Mouse (Mus musculus): ENCODE measurements around the gene Lin37. TPM values are rescaled to one million over a fixed set of nuclear protein-coding genes. Genes with fewer than 3 reads are reported as not detected.
A peak's percentile ranks its signal among the peaks of the same experiment; 100 is the strongest.

Gene Lin37
- polyA plus RNA-seq, 1 experiment from 2014 or later, result 38.5 TPM

DNA sequence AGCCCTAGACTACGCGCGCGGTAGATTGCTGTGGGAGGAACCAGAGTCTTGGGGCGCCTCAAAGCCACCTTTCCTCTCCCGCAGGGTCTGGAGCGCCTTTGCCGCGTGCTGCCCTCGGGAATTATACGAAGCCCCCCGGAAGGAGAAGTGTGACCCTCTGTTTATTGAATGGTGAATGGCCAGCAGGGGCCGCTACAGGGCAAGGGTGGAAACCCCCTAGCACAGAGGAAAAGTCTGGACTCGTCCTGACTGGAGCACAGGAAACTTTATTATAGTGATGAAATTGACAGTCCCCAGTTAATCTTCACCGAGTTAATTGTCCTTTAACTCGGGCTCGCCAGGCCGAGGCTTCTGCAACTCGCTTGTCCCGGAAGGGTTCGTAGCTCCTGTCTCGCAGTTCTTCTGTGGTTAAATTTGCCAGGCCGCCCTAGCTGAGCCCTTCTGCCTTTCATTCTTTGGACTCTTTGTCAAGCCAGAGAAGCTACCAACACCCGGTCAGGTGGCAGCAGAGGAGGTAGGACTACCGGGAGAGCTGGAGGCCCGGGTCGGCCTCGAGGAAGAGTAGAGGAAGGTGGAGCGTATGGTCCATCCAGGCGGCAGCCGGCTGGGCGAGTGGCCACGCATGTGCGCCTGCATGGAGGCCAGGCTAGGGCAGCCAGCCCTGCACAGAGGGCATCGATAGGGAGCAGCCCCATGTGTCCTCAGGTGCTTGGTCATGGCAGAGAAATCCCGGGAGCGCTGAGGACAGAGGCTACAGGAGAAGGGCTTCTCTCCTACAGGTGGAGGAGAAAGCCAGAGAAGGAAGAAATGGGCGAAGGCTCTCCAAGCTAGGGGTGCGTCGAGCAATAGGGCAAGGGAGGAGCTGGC, 30.0 kb upstream of the Lin37 start:
- Histone ChIP-seq H3K4me1 (replicated peaks; ENCODE audit: control insufficient read depth, insufficient read depth, low read length) (peaks cover 14% of the 10 kb centered on the region), H3K27ac (ENCODE audit: low read depth) (peak overlapping the region; percentile 83), H3K9me3 (ENCODE audit: control insufficient read depth, low read length) (no peaks in the 10 kb centered on the region), H3K36me3 (ENCODE audit: control insufficient read depth, insufficient read depth, low read length) (peaks cover 22% of the 10 kb centered on the region), H3K4me3 (ENCODE audit: low read depth, low read length) (peak overlapping the region; percentile 60), H3K27me3 (replicated peaks; ENCODE audit: control insufficient read depth, insufficient read depth, low read length) (no peaks in the 10 kb centered on the region), H3K4me2 (ENCODE audit: low read length) (peak overlapping the region; percentile 67), H3K9ac (ENCODE audit: low read length) (peak overlapping the region; percentile 49)
- ATAC-seq (replicated peaks; ENCODE audit: low FRiP score, low TSS enrichment, low read depth) (peak; percentile 79), DNase-seq (ENCODE audit: low spot score) (no peak)
- WGBS, result 24% methylated on average over 40 of the region's 40 CpGs

- Histone ChIP-seq H3K9ac (ENCODE audit: low read length) (peak within 1 kb of the TSS; percentile 95), H3K27ac (ENCODE audit: low read depth) (peak within 1 kb of the TSS; percentile 83), H3K4me1 (replicated peaks; ENCODE audit: control insufficient read depth, insufficient read depth, low read length) (peaks cover 14% of the 10 kb centered on the region), H3K9me3 (ENCODE audit: control insufficient read depth, low read length) (no peaks in the 10 kb centered on the region), H3K36me3 (ENCODE audit: control insufficient read depth, insufficient read depth, low read length) (peaks cover 30% of the 10 kb centered on the region), H3K4me2 (ENCODE audit: low read length) (peak within 1 kb of the TSS; percentile 88), H3K4me3 (ENCODE audit: low read depth, low read length) (peak within 1 kb of the TSS; percentile 60), H3K27me3 (replicated peaks; ENCODE audit: control insufficient read depth, insufficient read depth, low read length) (no peaks in the 10 kb centered on the region)
- ATAC-seq (replicated peaks; ENCODE audit: low FRiP score, low TSS enrichment, low read depth) (peak; percentile 95), DNase-seq (ENCODE audit: low spot score) (peak; percentile 97)
- WGBS, result under 1% methylated on average over 59 of the region's 68 CpGs
Measured at GRCm38 (mm10) chr7:30588676-30589434, 29.2 kb upstream of the Lin37 start, which contains the start of gene Kmt2b. Gene Kmt2b (minus strand): TSS chr7:30588726.

GRCm38 (mm10) chr7:30587842-30588667, 28.4 kb upstream of the Lin37 start:
- Histone ChIP-seq H3K4me1 (replicated peaks; ENCODE audit: control insufficient read depth, insufficient read depth, low read length) (peaks cover 14% of the 10 kb centered on the region), H3K4me2 (ENCODE audit: low read length) (peak overlapping the region; percentile 88), H3K27ac (ENCODE audit: low read depth) (peak overlapping the region; percentile 83), H3K4me3 (ENCODE audit: low read depth, low read length) (peak overlapping the region; percentile 60), H3K9ac (ENCODE audit: low read length) (peak overlapping the region; percentile 95), H3K27me3 (replicated peaks; ENCODE audit: control insufficient read depth, insufficient read depth, low read length) (no peaks in the 10 kb centered on the region), H3K36me3 (ENCODE audit: control insufficient read depth, insufficient read depth, low read length) (peaks cover 38% of the 10 kb centered on the region), H3K9me3 (ENCODE audit: control insufficient read depth, low read length) (no peaks in the 10 kb centered on the region)
- peak; percentile 33; the same call in 1 of the 2 replicates for ATAC-seq (replicated peaks; ENCODE audit: low FRiP score, low TSS enrichment, low read depth)
- DNase-seq (ENCODE audit: low spot score), result peak; percentile 83
- under 1% methylated on average over 56 of the region's 67 CpGs for WGBS

DNA sequence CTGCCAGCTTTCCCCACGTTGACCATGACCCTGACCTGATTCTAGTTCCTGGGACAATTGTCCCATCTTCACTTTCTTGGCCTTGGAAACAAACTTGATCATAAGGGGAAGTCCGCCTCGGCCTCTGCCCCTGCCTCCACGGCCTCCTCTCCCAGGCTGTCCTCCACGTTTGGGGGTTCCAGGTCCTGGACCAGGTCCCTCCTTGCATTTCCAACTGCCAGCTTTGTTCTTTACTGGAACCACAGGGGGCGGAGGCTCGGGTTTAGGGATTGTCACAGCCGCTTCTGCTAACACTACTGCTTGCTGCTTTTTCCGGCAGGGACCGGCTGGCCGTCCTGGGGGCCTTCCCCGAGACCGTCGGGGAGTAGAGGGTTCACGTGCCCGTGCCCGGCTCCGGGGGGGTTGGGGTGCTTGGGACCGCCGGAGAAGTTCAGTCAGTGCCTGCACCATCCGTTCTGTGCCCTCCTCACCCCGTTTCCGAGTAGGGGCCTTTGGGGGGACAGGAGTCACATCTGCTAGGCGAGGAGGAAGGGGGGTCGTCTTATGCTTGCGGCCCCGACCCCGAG, 26.9 kb upstream of the Lin37 start:
- no peak overlapping the region for H3K4me3 ChIP-seq (ENCODE audit: low read depth, low read length)

GRCm38 (mm10) chr7:30585170-30585569, 25.5 kb upstream of the Lin37 start:
- ATAC-seq (replicated peaks; ENCODE audit: low FRiP score, low TSS enrichment, low read depth) (no peak), DNase-seq (ENCODE audit: low spot score) (no peak)
- 92% methylated on average over 7 of the region's 7 CpGs for WGBS
- H3K9ac ChIP-seq (ENCODE audit: low read length), result no peak overlapping the region
- no peaks in the 10 kb centered on the region for H3K27me3 ChIP-seq (replicated peaks; ENCODE audit: control insufficient read depth, insufficient read depth, low read length)
- peaks cover 14% of the 10 kb centered on the region for H3K4me1 ChIP-seq (replicated peaks; ENCODE audit: control insufficient read depth, insufficient read depth, low read length)
- no peak overlapping the region for H3K4me2 ChIP-seq (ENCODE audit: low read length)
- no peak overlapping the region for H3K4me3 ChIP-seq (ENCODE audit: low read depth, low read length)
- H3K36me3 ChIP-seq (ENCODE audit: control insufficient read depth, insufficient read depth, low read length), result peaks cover 67% of the 10 kb centered on the region
- H3K27ac ChIP-seq (ENCODE audit: low read depth), result no peak overlapping the region
- no peaks in the 10 kb centered on the region for H3K9me3 ChIP-seq (ENCODE audit: control insufficient read depth, low read length)

More for the DNA sequence above, 26.9 kb upstream of the Lin37 start:
- DNase-seq (ENCODE audit: low spot score), result no peak
- H3K27me3 ChIP-seq (replicated peaks; ENCODE audit: control insufficient read depth, insufficient read depth, low read length), result no peaks in the 10 kb centered on the region
- no peak for ATAC-seq (replicated peaks; ENCODE audit: low FRiP score, low TSS enrichment, low read depth)
- H3K9me3 ChIP-seq (ENCODE audit: control insufficient read depth, low read length), result no peaks in the 10 kb centered on the region
- peaks cover 14% of the 10 kb centered on the region for H3K4me1 ChIP-seq (replicated peaks; ENCODE audit: control insufficient read depth, insufficient read depth, low read length)
- no peak overlapping the region for H3K4me2 ChIP-seq (ENCODE audit: low read length)
- peaks cover 53% of the 10 kb centered on the region for H3K36me3 ChIP-seq (ENCODE audit: control insufficient read depth, insufficient read depth, low read length)
- no peak overlapping the region for H3K27ac ChIP-seq (ENCODE audit: low read depth)
- H3K9ac ChIP-seq (ENCODE audit: low read length), result no peak overlapping the region
- 91% methylated on average over 28 of the region's 28 CpGs for WGBS

- no peak overlapping the region for H3K9ac ChIP-seq (ENCODE audit: low read length)
- no peak overlapping the region for H3K27ac ChIP-seq (ENCODE audit: low read depth)
- 94% methylated on average over 10 of the region's 10 CpGs for WGBS
- ATAC-seq (replicated peaks; ENCODE audit: low FRiP score, low TSS enrichment, low read depth) (no peak), DNase-seq (ENCODE audit: low spot score) (no peak)
- peaks cover 10% of the 10 kb centered on the region for H3K4me1 ChIP-seq (replicated peaks; ENCODE audit: control insufficient read depth, insufficient read depth, low read length)
- H3K27me3 ChIP-seq (replicated peaks; ENCODE audit: control insufficient read depth, insufficient read depth, low read length), result no peaks in the 10 kb centered on the region
- no peak overlapping the region for H3K4me3 ChIP-seq (ENCODE audit: low read depth, low read length)
- no peaks in the 10 kb centered on the region for H3K9me3 ChIP-seq (ENCODE audit: control insufficient read depth, low read length)
- no peak overlapping the region for H3K4me2 ChIP-seq (ENCODE audit: low read length)
- H3K36me3 ChIP-seq (ENCODE audit: control insufficient read depth, insufficient read depth, low read length), result peaks cover 75% of the 10 kb centered on the region
Measured at GRCm38 (mm10) chr7:30584339-30584738, 24.7 kb upstream of the Lin37 start.

DNA sequence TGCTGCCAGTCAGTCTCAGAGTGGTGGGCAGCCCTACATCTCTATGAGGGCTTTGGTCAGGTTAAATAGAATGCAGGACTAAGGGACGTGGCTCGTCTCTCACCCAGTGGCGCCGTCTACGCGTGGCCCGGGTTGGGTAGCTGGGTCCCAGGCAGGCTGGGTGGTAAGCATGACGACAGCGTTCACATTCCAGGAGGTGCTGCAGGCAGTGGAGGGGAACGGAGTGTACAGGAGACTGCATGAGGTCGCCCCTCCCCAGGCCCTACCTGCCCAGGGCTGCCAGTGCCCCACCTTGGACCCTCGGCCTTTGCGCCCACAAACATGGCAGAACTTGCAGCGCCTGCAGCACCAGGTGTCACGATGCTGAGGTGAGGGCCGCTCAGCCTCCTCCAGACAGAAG, 21.9 kb upstream of the Lin37 start:
- Histone ChIP-seq H3K9ac (ENCODE audit: low read length) (no peak overlapping the region), H3K4me2 (ENCODE audit: low read length) (no peak overlapping the region), H3K9me3 (ENCODE audit: control insufficient read depth, low read length) (no peaks in the 10 kb centered on the region), H3K4me3 (ENCODE audit: low read depth, low read length) (no peak overlapping the region), H3K36me3 (ENCODE audit: control insufficient read depth, insufficient read depth, low read length) (peaks cover 100% of the 10 kb centered on the region), H3K27me3 (replicated peaks; ENCODE audit: control insufficient read depth, insufficient read depth, low read length) (no peaks in the 10 kb centered on the region), H3K4me1 (replicated peaks; ENCODE audit: control insufficient read depth, insufficient read depth, low read length) (no peaks in the 10 kb centered on the region), H3K27ac (ENCODE audit: low read depth) (no peak overlapping the region)
- 94% methylated on average over 16 of the region's 16 CpGs for WGBS
- no peak for ATAC-seq (replicated peaks; ENCODE audit: low FRiP score, low TSS enrichment, low read depth)
- DNase-seq (ENCODE audit: low spot score), result no peak

DNA sequence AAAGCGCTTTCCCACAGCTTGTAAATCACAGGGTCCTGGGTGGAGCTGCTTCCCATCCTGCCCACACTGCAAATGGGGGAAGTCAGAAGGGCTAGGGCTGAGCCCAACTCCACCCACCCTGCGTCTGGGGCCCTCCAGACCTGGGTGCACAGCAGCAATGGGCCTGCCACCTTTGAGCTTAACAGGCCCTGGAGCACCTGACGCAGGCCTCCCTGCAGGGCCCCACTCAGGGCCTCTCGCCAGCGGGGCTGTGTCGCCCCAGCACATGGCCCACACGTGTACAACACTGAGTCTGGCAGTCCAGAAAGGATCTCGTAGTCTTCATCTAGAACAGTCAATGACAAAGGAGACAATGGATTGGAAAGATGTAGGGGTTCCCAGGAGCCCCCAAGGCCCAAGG, 20.3 kb upstream of the Lin37 start:
- Histone ChIP-seq H3K9me3 (ENCODE audit: control insufficient read depth, low read length) (no peaks in the 10 kb centered on the region), H3K36me3 (ENCODE audit: control insufficient read depth, insufficient read depth, low read length) (peaks cover 100% of the 10 kb centered on the region), H3K27me3 (replicated peaks; ENCODE audit: control insufficient read depth, insufficient read depth, low read length) (no peaks in the 10 kb centered on the region), H3K4me3 (ENCODE audit: low read depth, low read length) (no peak overlapping the region), H3K27ac (ENCODE audit: low read depth) (no peak overlapping the region), H3K4me2 (ENCODE audit: low read length) (no peak overlapping the region), H3K9ac (ENCODE audit: low read length) (no peak overlapping the region), H3K4me1 (replicated peaks; ENCODE audit: control insufficient read depth, insufficient read depth, low read length) (no peaks in the 10 kb centered on the region)
- no peak for ATAC-seq (replicated peaks; ENCODE audit: low FRiP score, low TSS enrichment, low read depth)
- DNase-seq (ENCODE audit: low spot score), result no peak
- WGBS, result 88% methylated on average over 8 of the region's 8 CpGs

All from intestine, embryonic 14.5 days (tissue).